Mouse (Mus musculus): Measurements from ENCODE around the gene Olfr693.
A peak's percentile ranks its signal among the peaks of the same experiment; 100 is the strongest.
"Not testable (repeated sequence)": the region's sequence is repeated elsewhere in the genome, so short reads cannot be mapped to it uniquely, and the experiment has no call there.

The Olfr693 gene

DNA sequence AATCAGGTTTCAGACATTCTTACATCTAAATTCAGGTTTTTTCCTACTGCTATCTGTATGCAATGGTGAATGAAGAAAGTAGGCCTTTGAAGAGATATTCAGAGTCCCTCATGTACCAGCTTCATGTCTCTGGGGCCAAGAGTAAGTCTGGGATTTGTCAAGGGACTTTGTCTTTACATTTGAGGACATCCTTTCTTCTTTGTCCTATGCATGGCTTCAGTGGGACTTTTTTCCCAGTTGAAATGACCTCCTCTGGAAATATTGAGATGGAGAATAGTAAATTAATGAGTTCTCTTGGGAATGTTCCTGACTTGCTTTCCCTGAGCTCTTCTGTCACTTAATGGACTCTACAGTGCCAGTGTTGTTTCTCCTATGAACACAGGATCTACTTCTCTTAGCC is at the start of gene Olfr693:
Gene Olfr693, minus strand, starts transcription at position 101 of the 400 bp plus-strand sequence.
- DNase-seq (ENCODE audit: low read depth, low spot score), result no peak

DNA sequence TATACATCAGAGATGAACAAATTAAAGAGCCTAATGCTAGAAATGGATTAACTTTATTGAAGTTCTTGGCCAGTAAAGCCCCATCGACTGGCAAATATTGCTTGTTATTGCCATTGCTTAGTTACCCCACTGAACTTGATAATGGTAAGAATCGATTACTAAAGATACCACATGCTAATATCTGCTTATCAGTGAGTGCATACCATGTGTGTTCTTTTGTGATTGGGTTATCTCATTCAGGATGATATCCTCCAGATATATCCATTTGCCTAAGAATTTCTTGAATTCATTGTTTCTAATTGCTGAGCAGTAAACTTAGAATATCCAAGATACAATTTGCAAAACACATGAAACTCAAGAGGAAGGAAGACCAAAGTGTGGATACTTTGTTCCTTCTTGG is 45.3 kb upstream of the Olfr693 start:
- not testable (repeated sequence) for DNase-seq (ENCODE audit: low read depth, low spot score)

DNA sequence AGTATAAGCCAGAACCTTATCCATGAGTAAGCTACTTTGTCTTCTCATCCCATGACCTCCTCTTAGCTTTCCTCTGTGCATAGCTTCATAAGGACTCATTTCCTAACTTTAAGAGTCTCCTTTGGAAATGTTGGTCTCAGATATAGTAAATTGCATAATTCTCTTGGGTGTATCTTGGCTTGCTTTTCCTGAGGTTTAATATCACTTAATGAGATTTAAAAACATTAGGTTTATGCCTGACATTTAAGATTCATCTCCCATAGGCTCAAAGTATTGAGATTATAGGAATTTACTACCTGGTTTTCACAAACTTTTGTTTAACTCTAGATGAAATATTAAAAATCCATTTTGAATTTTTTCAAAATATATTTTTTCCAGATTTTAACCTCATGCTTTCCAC is 35.9 kb upstream of the Olfr693 start, which contains the start of gene Olfr695:
Gene Olfr695, minus strand, starts transcription at position 101 of the 400 bp plus-strand sequence.
- no peak for DNase-seq (ENCODE audit: low read depth, low spot score)

DNA sequence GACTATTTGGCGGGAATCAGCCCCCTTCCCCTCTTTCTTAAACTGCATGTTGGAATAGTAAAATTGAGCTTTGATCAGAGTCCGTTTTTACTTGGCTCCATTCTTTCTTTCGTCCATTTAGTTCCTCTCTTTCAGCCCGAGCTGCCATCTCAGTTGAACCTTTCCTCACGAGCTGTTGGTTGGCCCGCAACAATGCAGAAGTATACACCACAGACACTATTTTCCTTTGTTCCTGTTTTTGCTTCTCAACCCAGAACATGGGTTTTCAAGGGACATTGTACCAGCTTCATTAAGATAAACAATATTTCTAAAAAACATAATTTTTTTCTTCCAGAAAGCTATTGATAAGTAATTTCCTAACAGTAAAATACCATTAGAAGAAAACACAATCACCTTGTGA is 31.1 kb upstream of the Olfr693 start:
- no peak for DNase-seq (ENCODE audit: low read depth, low spot score)

DNA sequence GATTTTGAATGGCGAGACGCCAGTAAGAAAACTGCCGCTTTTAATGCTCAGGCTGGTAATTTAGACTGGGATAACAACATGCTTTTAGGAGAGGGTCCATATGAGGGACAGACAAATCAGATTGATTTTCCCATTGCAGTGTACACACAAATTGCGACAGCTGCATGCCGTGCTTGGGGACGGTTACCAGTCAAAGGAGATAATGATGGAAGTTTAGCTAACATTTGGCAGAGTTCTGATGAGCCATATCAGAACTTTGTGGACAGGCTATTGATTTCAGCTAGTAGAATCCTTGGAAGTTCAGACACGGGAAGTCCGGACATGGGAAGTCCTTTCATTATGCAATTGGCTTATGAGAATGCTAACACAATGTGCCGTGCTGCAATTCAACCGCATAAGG is 27.3 kb upstream of the Olfr693 start:
- DNase-seq (ENCODE audit: low read depth, low spot score), result not testable (repeated sequence)

DNA sequence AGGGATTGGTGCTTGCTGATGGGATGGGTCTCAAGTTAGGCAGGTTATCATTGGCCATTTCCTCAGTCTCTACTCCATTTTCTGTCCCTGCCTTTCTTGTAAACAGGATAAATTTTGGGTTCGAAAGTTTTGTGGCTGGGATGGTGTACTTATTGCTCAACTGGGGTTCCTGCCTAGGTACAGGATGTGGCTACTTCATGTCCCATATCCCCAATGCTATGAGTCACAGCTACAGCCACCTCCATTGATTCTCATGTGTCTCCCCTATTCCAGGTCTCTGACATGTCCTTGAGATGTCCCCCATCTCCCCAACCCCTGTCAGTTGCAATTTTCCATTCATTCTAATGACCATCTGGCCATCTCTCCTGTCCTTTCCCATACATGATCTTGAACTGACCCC is 16.5 kb upstream of the Olfr693 start:
- DNase-seq (ENCODE audit: low read depth, low spot score), result no peak

DNA sequence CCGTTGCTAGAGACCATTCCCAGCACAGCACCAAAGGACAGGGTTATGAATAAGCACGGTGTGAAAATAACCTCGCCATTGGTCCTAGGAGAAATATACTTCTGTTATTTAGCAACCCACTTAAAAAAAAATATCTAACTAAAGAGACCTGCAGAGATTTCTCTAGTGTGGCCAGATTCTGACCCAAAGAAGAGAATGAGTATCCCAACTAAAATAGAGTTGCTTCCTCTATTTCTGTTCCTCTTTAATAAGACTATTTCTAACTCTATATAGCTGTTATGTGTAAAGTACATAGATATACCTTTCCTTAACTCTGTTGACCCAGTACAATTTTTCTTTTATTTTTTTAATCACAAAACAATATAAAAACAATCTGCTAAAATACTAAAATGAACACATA is 12.6 kb upstream of the Olfr693 start:
- no peak for DNase-seq (ENCODE audit: low read depth, low spot score)

DNA sequence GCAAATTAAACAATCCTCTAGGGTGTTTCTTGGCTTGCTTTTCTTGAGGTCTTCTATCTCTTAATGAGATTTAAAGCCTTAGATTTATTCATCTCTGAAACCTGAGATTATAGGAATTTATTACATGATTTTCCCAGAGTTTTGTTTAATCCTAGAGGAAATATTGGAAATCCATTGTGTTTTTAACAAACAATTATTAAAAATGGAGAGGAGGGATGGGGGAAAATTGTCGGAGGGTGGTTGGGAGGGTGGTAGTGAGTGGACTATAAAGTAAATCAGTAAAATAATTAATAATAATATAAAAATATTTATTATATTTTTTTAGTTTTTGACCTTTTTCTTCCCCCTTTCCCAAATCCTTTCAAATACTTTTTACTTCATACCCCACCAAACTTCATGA is 11.3 kb upstream of the Olfr693 start, which contains the start of gene Olfr694:
Gene Olfr694, minus strand, starts transcription at position 101 of the 400 bp plus-strand sequence.
- DNase-seq (ENCODE audit: low read depth, low spot score), result no peak

DNA sequence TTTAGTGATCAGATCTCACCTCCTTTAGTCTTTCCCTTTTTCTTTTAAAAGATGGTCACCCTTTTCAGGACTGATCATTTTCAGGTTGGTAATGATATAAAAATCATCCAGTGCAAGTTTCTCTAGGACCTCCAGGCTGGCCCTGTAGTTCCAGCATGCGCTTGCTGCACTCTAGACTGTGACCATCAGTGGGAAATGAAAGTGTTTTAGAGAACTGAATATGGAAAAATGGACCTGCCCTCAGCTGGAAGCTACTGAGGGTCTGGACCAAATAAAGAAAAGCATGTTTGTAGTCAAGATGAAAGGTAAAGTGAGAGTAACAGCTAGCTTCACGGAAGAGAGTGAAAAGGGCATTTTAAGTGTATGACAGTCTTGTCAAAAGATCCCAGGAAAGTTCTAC is 5.0 kb upstream of the Olfr693 start:
- no peak for DNase-seq (ENCODE audit: low read depth, low spot score)

DNA sequence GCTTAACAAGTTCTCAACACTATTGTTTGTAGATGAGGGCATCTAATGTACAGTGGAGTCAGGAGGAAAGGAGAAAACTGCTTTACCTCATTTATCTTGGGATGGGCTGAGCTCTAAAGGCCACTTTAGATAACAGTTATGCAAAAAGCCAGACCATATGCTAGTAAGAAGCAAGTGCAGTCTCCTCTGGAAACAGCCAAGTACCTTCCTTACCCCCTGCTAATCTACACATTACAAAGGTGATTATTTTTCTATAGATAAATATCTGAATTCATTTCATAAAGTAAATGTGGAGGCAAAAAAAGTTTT is 28.1 kb downstream of the Olfr693 start:
- no peak for DNase-seq (ENCODE audit: low read depth, low spot score)

DNA sequence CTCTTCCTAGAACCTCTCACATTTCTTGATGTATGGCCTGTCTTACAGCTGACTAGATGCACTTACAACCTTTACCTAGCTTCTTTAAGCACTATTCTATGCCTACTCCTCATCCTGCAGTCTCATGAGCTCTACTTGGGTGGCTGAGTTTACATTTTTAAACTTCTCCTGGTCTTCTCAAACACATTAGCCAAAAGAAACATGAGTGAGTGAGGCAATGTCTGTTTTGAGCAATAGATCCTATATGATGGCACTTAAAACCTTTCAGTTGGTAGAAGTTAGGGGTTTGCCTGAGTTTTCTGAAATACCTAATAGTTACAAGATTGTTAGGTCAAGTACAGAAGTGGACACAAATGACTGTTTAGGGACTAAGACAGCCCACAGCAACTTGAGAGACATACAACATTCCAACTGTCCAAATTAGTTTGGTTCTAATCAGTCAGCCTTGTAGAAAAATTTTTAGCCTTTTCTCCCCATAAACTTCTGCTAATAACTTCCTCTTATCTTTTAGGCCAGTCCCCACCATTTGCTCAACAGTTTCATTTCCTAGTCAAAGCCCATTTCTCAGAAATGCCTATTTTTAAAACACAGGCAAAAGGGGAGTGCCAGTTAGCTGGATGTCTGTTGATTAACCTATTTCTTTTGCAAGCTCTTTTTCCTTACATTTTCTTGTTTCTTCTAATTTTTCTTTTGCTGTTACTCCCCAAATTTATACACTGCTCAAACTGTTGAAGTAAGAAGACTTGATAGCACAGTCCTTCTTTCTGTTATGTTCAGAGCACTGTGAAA is 28.6 kb downstream of the Olfr693 start:
- no peak for DNase-seq (ENCODE audit: low read depth, low spot score)

DNA sequence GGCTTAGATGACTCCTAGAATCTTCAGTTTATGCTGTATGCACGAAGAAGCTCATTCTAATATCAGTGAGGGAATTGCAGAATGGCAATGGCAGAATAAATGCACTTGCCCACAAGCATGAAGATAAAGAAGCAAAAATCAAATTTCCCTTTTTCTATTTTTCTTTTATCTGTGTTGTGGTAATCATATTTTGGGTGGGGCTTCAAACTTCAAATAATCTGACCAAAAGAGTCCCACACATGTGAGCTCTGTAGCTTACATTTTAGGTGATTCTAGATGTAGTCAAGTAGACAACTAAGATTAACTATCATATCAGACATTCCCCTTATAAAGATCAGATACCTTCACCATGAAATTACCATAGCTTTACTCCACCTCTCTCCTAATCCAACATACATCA is 30.6 kb downstream of the Olfr693 start:
- DNase-seq (ENCODE audit: low read depth, low spot score), result no peak

DNA sequence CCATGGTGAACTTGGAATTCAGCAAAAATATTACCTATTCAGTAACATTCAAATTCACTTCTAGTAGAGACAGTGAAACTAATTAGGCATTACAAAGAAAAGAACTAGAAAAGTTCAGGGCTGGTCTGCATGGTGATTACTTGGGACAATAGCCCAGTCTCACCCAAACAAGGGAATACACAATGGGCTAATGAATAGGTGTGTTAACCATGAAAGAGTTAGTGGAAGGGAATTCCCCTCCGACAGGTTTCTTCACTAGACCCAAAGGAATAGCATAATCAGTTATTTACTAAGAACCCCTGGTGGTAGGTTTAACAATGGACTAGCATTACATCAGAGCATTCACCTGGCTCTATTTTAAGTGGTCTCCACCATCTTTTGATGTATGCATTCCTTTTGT is 35.1 kb downstream of the Olfr693 start:
- peak; percentile 48 for DNase-seq (ENCODE audit: low read depth, low spot score)

DNA sequence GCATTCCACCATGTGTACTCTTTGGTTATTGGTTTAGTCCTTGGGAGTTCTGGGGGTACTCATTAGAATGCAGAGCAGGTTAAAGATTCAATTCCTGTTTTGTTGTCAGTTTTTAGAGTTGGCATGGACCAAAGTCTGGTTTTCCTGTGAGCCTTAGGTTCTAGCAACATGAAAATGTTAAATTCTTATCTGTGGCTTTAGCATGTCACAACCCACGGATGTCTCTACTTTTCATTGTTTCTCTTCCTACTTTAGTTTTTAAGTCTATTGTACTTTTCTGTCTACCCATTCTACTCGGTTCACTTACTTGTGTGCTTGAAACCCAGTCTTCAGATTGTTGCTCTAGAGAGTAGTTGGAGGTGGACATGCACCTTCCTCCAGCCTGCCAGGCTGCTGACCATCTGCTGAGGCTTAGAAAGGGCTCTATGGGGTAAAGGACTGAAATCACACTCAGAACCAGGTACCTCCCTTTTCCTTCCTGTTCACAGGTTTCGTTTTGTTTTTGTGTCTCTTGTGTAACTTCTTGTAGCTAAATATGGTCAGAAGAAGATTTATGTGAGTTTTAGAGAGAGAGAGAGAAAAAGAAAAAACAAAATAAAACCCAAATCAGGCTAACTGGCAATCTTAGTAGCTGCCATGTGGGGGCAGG is 36.0 kb downstream of the Olfr693 start:
- DNase-seq (ENCODE audit: low read depth, low spot score), result no peak

DNA sequence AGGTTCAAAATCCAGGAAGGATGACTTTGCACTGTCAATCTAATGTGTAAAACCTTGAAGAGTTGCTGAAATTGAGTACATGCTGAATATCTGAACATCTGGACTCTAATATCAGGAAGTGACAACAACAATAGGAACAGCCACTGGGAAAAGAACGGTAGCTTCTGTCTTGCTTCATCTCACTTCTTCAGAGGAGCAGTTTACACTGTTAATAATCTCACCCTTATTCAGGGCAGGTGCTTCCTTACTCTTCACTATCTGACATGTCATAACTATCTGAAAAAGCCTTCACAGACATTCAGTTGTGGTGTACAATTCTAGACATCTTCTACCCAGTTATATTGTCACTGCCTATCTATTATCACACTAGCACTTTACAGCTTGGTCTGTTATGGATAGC is 39.5 kb downstream of the Olfr693 start:
- no peak for DNase-seq (ENCODE audit: low read depth, low spot score)

DNA sequence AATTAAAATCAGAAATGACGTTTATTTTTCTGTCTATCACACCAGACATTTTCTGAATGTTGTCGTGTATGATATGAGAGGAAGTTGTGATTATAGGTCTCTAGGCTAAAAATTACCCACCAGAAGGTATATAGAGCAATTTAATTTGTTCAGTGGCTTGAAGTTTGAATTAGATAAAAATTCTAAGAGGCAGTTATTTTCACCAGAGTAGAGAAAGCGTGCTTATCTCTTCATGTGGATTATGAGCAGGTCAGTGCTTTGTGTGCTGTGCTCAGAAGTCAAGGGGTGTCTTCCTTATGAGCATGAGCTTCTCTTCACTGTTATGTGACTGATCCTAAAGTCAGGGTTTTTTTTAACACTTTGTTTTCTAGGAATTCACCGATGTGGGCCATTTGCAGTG is 44.8 kb downstream of the Olfr693 start:
- no peak for DNase-seq (ENCODE audit: low read depth, low spot score)

Data from ES-CJ7 (cell line).